Mouse (Mus musculus): ENCODE data around the gene Bri3. TPM values are rescaled to one million over a fixed set of nuclear protein-coding genes. Genes with fewer than 3 reads are reported as not detected.

The Bri3 gene
- polyA plus RNA-seq, 1 experiment from 2014 or later: 125 TPM

DNA sequence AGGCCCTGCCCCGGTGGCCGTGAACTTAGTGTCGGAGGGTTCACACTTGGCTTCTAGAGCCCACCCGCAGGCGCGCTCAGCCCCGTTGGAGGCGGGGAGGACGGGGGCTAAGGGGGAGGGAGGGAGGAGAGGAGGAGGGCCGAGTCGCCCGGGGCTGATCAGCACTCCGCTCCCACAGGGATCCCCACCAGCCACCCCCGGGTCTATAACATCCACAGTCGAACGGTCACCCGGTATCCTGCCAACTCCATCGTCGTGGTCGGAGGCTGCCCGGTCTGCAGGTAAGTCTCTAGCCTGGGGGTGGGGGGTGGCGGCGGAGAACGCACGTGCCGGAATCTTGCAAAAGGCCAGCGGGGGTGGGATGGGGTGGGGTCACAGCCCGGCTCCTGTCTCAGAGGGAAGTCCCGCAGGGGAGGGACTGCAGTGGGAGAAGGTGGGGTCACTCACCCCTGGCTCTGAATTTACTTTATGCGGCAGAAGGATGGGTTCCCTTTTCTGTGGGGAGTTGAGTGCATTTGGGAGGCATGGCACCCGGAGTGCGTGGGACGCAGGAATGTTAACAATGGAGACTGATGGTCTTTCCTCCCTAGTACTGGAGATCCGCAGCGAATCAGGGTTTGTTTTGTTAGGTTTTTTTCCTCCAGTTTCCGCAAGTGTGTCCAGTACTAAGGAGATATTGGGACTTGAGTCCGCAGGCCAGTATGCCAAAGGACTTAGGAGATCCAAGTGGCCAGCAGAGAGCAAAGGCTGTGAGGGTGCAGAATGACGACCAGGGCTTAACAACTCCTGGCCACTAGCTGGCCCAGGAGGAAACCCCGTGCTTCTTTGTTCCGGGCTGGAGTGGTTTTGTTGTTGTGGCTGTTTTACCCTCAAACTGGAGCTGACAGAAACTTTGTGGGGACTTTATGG lies 11.6 kb downstream of the Bri3 start:
- DNase-seq (peak; percentile 74), ATAC-seq (ENCODE audit: low FRiP score, low TSS enrichment) (peak; percentile 65)
- H3K36me3 ChIP-seq (ENCODE audit: control insufficient read depth, insufficient read depth, low read length): peaks cover 16% of the 10 kb centered on the region; the same call in 1 of the 2 replicates
- no peaks in the 10 kb centered on the region for H3K27me3 ChIP-seq (ENCODE audit: control insufficient read depth, insufficient read depth, low read length)
- under 1% methylated on average over 38 of the region's 40 CpGs for WGBS
- peak overlapping the region; percentile 99 for H3K4me3 ChIP-seq (replicated peaks; ENCODE audit: low read depth, low read length)
- H3K27ac ChIP-seq (replicated peaks; ENCODE audit: low read depth, low read length): peak overlapping the region; percentile 87
- H3K4me2 ChIP-seq (ENCODE audit: low read length): peak overlapping the region; percentile 84
- peaks cover 35% of the 10 kb centered on the region for H3K4me1 ChIP-seq (ENCODE audit: control insufficient read depth, insufficient read depth, low read length)
- peak overlapping the region; percentile 96 for H3K9ac ChIP-seq (replicated peaks; ENCODE audit: low read length)
- H3K9me3 ChIP-seq (ENCODE audit: control insufficient read depth, low read length): no peaks in the 10 kb centered on the region

DNA sequence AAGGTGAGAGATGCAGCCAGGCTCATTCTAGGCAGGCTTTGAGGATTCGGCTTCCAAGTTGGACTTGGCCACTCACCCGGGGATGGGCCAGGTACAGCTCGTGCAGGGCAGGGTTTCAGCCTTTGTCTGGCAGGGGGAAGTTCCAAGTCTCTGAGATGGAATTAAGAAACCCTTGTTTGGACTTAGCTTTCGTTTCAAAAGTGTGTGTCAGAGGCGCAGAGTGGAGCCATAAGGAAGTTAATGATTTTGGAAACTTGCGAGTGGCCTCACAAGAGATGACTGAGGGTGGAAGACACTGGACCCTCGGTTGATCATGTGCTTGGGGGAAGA lies 12.3 kb downstream of the Bri3 start:
- Histone ChIP-seq H3K9me3 (ENCODE audit: control insufficient read depth, low read length) (no peaks in the 10 kb centered on the region), H3K9ac (replicated peaks; ENCODE audit: low read length) (peak overlapping the region; percentile 96), H3K27ac (replicated peaks; ENCODE audit: low read depth, low read length) (peak overlapping the region; percentile 87), H3K4me1 (ENCODE audit: control insufficient read depth, insufficient read depth, low read length) (peaks cover 35% of the 10 kb centered on the region), H3K4me2 (ENCODE audit: low read length) (peak overlapping the region; percentile 84), H3K27me3 (ENCODE audit: control insufficient read depth, insufficient read depth, low read length) (no peaks in the 10 kb centered on the region), H3K36me3 (ENCODE audit: control insufficient read depth, insufficient read depth, low read length) (peaks cover 22% of the 10 kb centered on the region; the same call in 1 of the 2 replicates), H3K4me3 (replicated peaks; ENCODE audit: low read depth, low read length) (peak overlapping the region; percentile 99)
- peak; percentile 30 for DNase-seq
- WGBS: 9% methylated on average over 7 of the region's 7 CpGs
- no peak for ATAC-seq (ENCODE audit: low FRiP score, low TSS enrichment)

DNA sequence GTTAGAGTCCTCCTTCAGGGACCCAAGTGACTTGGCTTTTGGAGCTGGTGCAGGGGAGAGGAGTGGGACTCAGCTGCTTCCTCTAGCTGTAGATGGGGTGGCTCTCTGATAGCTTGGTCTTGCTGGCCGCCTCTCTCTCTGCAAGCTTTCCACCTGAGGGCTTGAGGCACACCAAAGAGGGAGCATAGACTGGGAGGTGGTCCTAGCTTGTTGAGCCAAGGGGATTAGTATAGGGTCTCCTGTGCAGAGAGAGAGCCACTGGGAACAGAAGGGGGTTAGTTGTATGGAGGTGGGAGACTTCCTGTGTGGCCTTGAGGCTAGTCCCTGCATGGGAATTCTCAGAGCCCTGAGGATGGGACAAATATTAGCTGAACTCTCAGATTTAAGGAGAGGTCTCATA lies 12.7 kb downstream of the Bri3 start:
- 37% methylated on average over 1 of the region's 1 CpGs for WGBS
- H3K4me1 ChIP-seq (ENCODE audit: control insufficient read depth, insufficient read depth, low read length): peaks cover 35% of the 10 kb centered on the region
- peaks cover 22% of the 10 kb centered on the region; the same call in 1 of the 2 replicates for H3K36me3 ChIP-seq (ENCODE audit: control insufficient read depth, insufficient read depth, low read length)
- H3K27me3 ChIP-seq (ENCODE audit: control insufficient read depth, insufficient read depth, low read length): no peaks in the 10 kb centered on the region
- H3K4me3 ChIP-seq (replicated peaks; ENCODE audit: low read depth, low read length): peak overlapping the region; percentile 99
- H3K4me2 ChIP-seq (ENCODE audit: low read length): peak overlapping the region; percentile 84
- H3K9me3 ChIP-seq (ENCODE audit: control insufficient read depth, low read length): no peaks in the 10 kb centered on the region
- H3K9ac ChIP-seq (replicated peaks; ENCODE audit: low read length): peak overlapping the region; percentile 96
- 0 out of 2 replicates have a peak overlapping the region, but pooled peaks have one; percentile 87 for H3K27ac ChIP-seq (replicated peaks; ENCODE audit: low read depth, low read length)
- ATAC-seq (ENCODE audit: low FRiP score, low TSS enrichment) (no peak), DNase-seq (no peak)

DNA sequence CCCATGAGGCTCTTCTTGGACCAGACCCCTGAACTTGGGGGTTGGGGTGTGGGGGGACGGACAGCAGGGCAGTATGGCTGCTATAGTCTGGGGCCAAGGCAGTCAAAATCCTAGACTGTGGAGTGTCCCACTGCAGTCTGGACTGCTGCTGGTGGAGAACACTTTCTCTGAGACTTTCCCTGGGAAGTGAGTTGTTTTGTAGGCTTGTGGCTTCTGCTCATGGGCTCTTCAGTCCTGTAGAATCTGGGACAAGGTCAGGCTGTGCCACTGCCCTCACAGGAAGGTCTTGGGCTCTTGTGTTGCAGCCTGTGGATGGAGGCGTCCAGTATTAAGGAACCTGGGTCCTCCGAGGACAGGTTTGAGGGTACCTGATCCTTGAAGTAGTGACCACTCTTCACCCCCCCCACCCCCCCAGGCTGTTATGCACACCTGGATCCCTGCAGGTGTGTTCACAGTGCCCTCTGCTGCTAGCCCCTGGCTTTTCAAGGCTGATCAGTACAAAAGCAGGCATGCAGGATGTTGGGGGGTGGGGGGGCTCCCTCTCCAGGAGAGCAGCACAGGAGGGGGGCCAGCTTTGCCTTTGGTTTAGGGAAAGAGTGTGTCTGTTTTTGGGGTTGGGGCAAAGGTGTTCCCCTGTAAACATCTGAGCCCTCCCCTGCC lies 13.3 kb downstream of the Bri3 start:
- DNase-seq: no peak
- peaks cover 22% of the 10 kb centered on the region; the same call in 1 of the 2 replicates for H3K36me3 ChIP-seq (ENCODE audit: control insufficient read depth, insufficient read depth, low read length)
- H3K9ac ChIP-seq (replicated peaks; ENCODE audit: low read length): peak overlapping the region; percentile 96; the same call in 1 of the 2 replicates
- H3K4me1 ChIP-seq (ENCODE audit: control insufficient read depth, insufficient read depth, low read length): peaks cover 35% of the 10 kb centered on the region
- H3K4me2 ChIP-seq (ENCODE audit: low read length): peak overlapping the region; percentile 84
- no peaks in the 10 kb centered on the region for H3K27me3 ChIP-seq (ENCODE audit: control insufficient read depth, insufficient read depth, low read length)
- H3K27ac ChIP-seq (replicated peaks; ENCODE audit: low read depth, low read length): no peak overlapping the region
- no peaks in the 10 kb centered on the region for H3K9me3 ChIP-seq (ENCODE audit: control insufficient read depth, low read length)
- 71% methylated on average over 3 of the region's 3 CpGs for WGBS
- no peak for ATAC-seq (ENCODE audit: low FRiP score, low TSS enrichment)
- peak overlapping the region; percentile 99 for H3K4me3 ChIP-seq (replicated peaks; ENCODE audit: low read depth, low read length)

DNA sequence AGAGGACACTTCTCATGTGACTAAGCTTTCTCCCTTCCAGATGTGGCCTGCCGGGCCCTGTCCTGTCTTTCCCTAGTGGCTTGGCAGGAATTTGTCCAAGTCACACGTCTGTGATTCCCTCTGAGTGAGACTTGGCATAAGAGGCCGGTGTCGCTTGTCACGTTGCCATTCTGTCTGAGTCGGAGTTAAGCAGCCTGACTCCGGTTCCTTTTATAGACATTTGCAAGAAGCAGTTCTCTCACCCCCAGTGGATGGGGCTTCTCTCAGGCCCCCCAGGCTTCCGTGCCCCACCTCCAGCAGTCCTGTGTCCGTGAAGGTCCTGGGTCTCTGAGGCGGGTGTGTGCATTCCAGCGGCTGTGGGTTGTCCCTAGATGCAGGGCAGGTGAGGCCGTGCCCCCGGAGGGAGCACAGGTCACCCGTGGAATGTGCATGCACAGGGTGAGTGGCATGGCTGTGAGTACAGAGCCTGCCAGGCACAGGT lies 13.9 kb downstream of the Bri3 start:
- H3K4me1 ChIP-seq (ENCODE audit: control insufficient read depth, insufficient read depth, low read length): peaks cover 35% of the 10 kb centered on the region
- no peak for ATAC-seq (ENCODE audit: low FRiP score, low TSS enrichment)
- H3K9ac ChIP-seq (replicated peaks; ENCODE audit: low read length): peak overlapping the region; percentile 44; the same call in 1 of the 2 replicates
- peak overlapping the region; percentile 84 for H3K4me2 ChIP-seq (ENCODE audit: low read length)
- WGBS: 36% methylated on average over 14 of the region's 14 CpGs
- no peaks in the 10 kb centered on the region for H3K27me3 ChIP-seq (ENCODE audit: control insufficient read depth, insufficient read depth, low read length)
- H3K4me3 ChIP-seq (replicated peaks; ENCODE audit: low read depth, low read length): peak overlapping the region; percentile 99
- peak; percentile 32 for DNase-seq
- H3K36me3 ChIP-seq (ENCODE audit: control insufficient read depth, insufficient read depth, low read length): peaks cover 26% of the 10 kb centered on the region
- no peak overlapping the region for H3K27ac ChIP-seq (replicated peaks; ENCODE audit: low read depth, low read length)
- no peaks in the 10 kb centered on the region for H3K9me3 ChIP-seq (ENCODE audit: control insufficient read depth, low read length)

DNA sequence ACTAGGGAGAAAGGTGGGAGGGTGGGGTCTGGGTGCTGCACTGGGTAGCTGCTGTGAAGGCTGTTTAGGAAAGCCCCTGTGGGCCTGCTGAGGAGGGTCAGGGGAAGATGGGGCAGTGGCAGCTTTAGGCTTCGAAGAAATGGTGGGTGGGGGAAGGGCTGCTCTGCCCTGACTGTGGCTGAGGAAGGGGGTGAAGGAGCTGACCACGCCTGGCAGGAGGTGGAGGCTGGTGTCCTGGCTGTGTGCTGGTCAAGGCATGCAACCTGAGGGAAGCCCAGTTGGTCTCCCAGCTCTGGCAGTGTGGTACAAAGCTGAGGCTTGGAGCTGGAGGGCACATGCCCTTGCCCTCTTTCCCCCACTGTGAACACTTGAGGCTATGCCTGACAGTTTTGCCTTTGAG lies 14.4 kb downstream of the Bri3 start:
- peak overlapping the region; percentile 2; the same call in 1 of the 2 replicates for H3K4me3 ChIP-seq (replicated peaks; ENCODE audit: low read depth, low read length)
- peaks cover 35% of the 10 kb centered on the region for H3K4me1 ChIP-seq (ENCODE audit: control insufficient read depth, insufficient read depth, low read length)
- H3K9ac ChIP-seq (replicated peaks; ENCODE audit: low read length): peak overlapping the region; percentile 44; the same call in 1 of the 2 replicates
- no peaks in the 10 kb centered on the region for H3K27me3 ChIP-seq (ENCODE audit: control insufficient read depth, insufficient read depth, low read length)
- 23% methylated on average over 2 of the region's 2 CpGs for WGBS
- H3K36me3 ChIP-seq (ENCODE audit: control insufficient read depth, insufficient read depth, low read length): peaks cover 29% of the 10 kb centered on the region
- peak overlapping the region; percentile 84 for H3K4me2 ChIP-seq (ENCODE audit: low read length)
- ATAC-seq (ENCODE audit: low FRiP score, low TSS enrichment) (no peak), DNase-seq (no peak)
- no peak overlapping the region for H3K27ac ChIP-seq (replicated peaks; ENCODE audit: low read depth, low read length)
- H3K9me3 ChIP-seq (ENCODE audit: control insufficient read depth, low read length): no peaks in the 10 kb centered on the region

DNA sequence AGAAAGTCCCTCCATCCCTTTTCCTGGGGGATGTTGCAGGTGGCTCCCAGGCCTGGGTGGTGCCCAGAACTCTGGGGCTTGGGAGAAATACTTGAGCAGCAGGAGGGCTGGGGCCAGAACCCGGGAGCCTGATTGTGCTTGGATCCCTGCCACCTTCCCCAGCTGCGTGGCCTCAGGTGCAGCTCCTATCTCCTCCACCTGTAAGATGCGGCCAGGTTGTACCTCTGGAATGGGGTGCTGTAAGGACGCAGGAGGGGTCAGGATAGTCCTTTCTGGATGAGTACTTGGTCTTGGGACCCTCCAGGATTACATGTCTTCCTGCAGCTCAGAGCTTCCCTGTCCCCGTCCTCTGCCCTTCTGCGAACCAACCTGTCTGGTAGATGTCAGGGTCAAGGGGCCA lies 15.0 kb downstream of the Bri3 start:
- Histone ChIP-seq H3K9ac (replicated peaks; ENCODE audit: low read length) (peak overlapping the region; percentile 44; the same call in 1 of the 2 replicates), H3K9me3 (ENCODE audit: control insufficient read depth, low read length) (no peaks in the 10 kb centered on the region), H3K36me3 (ENCODE audit: control insufficient read depth, insufficient read depth, low read length) (peaks cover 29% of the 10 kb centered on the region), H3K4me3 (replicated peaks; ENCODE audit: low read depth, low read length) (0 out of 2 replicates have a peak overlapping the region, but pooled peaks have one; percentile 2), H3K4me2 (ENCODE audit: low read length) (peak overlapping the region; percentile 84), H3K4me1 (ENCODE audit: control insufficient read depth, insufficient read depth, low read length) (peaks cover 35% of the 10 kb centered on the region), H3K27me3 (ENCODE audit: control insufficient read depth, insufficient read depth, low read length) (no peaks in the 10 kb centered on the region), H3K27ac (replicated peaks; ENCODE audit: low read depth, low read length) (no peak overlapping the region)
- no peak for ATAC-seq (ENCODE audit: low FRiP score, low TSS enrichment)
- no peak for DNase-seq
- 73% methylated on average over 6 of the region's 6 CpGs for WGBS

DNA sequence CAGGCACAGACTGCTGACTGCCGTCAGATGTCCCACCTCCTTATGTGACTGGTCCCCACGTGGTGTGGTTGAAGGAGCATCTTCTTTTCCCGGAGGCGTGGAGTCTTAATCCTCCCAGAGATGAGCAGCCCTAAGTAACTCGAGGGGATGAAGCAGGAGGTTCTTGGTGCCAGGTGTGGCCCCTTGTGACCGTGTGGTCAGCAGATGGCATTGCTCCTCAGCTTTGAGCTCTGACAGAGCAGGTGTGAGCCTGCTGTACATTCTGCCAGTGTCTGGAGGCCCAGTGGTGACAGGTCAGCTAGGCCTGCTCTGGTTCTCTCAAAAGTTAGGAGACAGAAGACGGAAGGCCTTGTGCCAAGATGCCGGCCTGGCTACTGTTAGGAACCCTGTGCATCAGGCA lies 16.2 kb downstream of the Bri3 start:
- 85% methylated on average over 8 of the region's 8 CpGs for WGBS

More for the DNA sequence above, 16.2 kb downstream of the Bri3 start:
- DNase-seq (no peak), ATAC-seq (ENCODE audit: low FRiP score, low TSS enrichment) (no peak)
- no peak overlapping the region for H3K4me3 ChIP-seq (replicated peaks; ENCODE audit: low read depth, low read length)
- H3K27me3 ChIP-seq (ENCODE audit: control insufficient read depth, insufficient read depth, low read length): no peaks in the 10 kb centered on the region
- no peak overlapping the region for H3K4me2 ChIP-seq (ENCODE audit: low read length)
- peaks cover 41% of the 10 kb centered on the region for H3K36me3 ChIP-seq (ENCODE audit: control insufficient read depth, insufficient read depth, low read length)
- no peak overlapping the region for H3K9ac ChIP-seq (replicated peaks; ENCODE audit: low read length)
- H3K4me1 ChIP-seq (ENCODE audit: control insufficient read depth, insufficient read depth, low read length): peaks cover 35% of the 10 kb centered on the region
- no peaks in the 10 kb centered on the region for H3K9me3 ChIP-seq (ENCODE audit: control insufficient read depth, low read length)
- H3K27ac ChIP-seq (replicated peaks; ENCODE audit: low read depth, low read length): no peak overlapping the region
